Mouse (Mus musculus): ENCODE measurements around the gene Dyrk1a. TPM values are rescaled to one million over a fixed set of nuclear protein-coding genes. Genes with fewer than 3 reads are reported as not detected.

The Dyrk1a gene
- total and polyA plus RNA-seq, 3 experiments = 32.4 to 53.7 (median 40.4) TPM

DNA sequence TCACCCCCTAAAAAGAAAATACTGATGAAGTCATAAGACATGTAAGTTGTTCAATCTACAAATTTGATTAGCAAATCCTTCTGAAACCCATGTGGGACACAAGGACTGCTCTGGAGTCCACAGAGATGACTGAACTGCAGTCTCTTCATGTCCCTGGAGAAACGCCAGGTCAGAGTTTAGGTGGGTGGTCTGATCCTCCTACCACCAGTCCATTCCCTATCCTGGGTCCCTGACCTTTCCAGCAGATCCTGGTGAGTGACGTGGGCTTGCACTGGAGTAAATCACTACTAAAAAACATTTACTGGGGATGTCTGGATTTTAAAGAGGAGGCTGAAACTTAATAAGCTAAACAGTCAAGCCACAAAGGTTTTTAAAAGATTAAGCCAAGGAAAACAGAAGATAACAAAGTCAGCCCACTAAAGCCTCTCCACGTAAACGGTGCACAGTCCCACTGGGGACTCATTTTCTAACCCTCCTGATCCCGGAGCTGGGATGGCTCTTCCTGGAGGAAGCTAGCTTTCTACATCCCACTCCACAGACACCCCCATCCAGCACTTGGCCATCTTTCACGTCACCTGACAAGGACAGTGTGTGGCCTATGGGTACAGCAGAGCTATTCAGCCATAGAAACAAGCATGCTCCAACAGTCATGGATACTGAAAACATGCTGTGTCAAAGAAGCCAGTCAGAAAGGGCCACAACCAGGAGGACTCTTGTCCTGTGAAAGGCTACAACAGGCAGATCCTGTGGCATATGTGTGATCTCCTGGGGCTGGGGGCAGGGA lies 46.0 kb upstream of the Dyrk1a start:
- Histone ChIP-seq H3K27ac (ENCODE audit: insufficient read depth, low read depth) (no peak overlapping the region), H3K27me3 (replicated peaks) (no peaks in the 10 kb centered on the region), H3K4me1 (ENCODE audit: control insufficient read depth in 1 of 2, insufficient read depth in 2 of 2) (peaks cover 20 to 67% of the 10 kb centered on the region in 2 experiments), H3K4me3 (replicated peaks in 1 of 3; ENCODE audit: low read depth in 2 of 3, low read length in 2 of 3, poor library complexity in 1 of 3) (no peak overlapping the region), H3K9ac (ENCODE audit: insufficient read depth, low read depth) (no peak overlapping the region), H3K9me3 (replicated peaks; ENCODE audit: low read length) (no peaks in the 10 kb centered on the region), H3K79me2 (replicated peaks; ENCODE audit: control insufficient read depth, extremely low read depth, insufficient read depth, poor library complexity, severe bottlenecking) (peaks cover 7% of the 10 kb centered on the region), H3K36me3 (replicated peaks in 1 of 2; ENCODE audit: control insufficient read depth in 1 of 2, insufficient read depth in 1 of 2, low read length in 1 of 2) (peaks cover 2 to 34% of the 10 kb centered on the region in 2 experiments), H3K4me2 (ENCODE audit: insufficient read depth, low read depth, poor library complexity, severe bottlenecking) (no peak overlapping the region)
- in situ Hi-C loops (cut with MboI; ENCODE audit: low pct_ligation_motif_present, low pct_unique_long_range_greater_than_20kb, low sequenced_read_pairs) = no loop called here
- dilution Hi-C loops (cut with MboI; ENCODE audit: extremely low pct_ligation_motif_present, extremely low pct_unique_long_range_greater_than_20kb, low sequenced_read_pairs) = no loop called here
- DNase-seq (ENCODE audit: extremely low read depth) = peak; percentile 22
- TF ChIP-seq RAD21 (IDR thresholded peaks at IDR 0.05; ENCODE audit: low read depth, low read length) (no peak), JUND (conservative IDR thresholded peaks at IDR 0.05; ENCODE audit: low read depth, low read length) (no peak), CHD1 (IDR thresholded peaks at IDR 0.05; ENCODE audit: low read depth, low read length) (no peak), IRF4 (IDR thresholded peaks at IDR 0.05; ENCODE audit: low read depth, low read length) (no peak), NRF1 (IDR thresholded peaks at IDR 0.05; ENCODE audit: low read depth, low read length) (no peak), EP300 (IDR thresholded peaks at IDR 0.05; ENCODE audit: low read length) (no peak), TCF12 (IDR thresholded peaks at IDR 0.05; ENCODE audit: low read depth, low read length) (no peak), RCOR1 (conservative IDR thresholded peaks at IDR 0.05; ENCODE audit: low read depth, low read length) (no peak), KAT2A (IDR thresholded peaks at IDR 0.05; ENCODE audit: insufficient replicate concordance, low read length) (no peak), SMC3 (IDR thresholded peaks at IDR 0.05; ENCODE audit: low read depth, low read length) (no peak), USF2 (conservative IDR thresholded peaks at IDR 0.05; ENCODE audit: low read depth, low read length) (no peak), ZMIZ1 (IDR thresholded peaks at IDR 0.05; ENCODE audit: low read depth, low read length) (no peak), PAX5 (IDR thresholded peaks at IDR 0.05; ENCODE audit: low read length) (no peak), CHD2 (IDR thresholded peaks at IDR 0.05; ENCODE audit: low read length) (no peak), ZNF384 (IDR thresholded peaks at IDR 0.05; ENCODE audit: low read depth, low read length) (no peak), ZC3H11A (IDR thresholded peaks at IDR 0.05; ENCODE audit: low read depth, low read length) (no peak)

DNA sequence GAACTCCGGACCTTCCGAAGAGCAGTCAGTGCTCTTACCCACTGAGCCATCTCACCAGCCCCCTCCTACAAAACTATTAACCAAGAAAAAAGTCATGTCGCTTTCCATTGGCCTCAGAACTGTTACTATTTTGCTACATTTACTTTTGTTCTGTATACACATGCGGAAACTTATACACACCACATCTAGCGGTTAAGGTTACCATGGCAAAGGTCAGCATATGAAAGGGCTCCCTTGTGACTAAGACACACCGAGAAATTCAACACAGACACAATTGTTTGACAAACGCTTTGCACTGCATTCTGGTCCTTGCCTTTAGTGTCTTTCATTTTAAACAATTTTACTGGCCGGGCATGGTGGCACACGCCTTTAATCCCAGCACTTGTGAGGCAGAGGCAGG lies 45.1 kb upstream of the Dyrk1a start:
- Histone ChIP-seq H3K9ac (ENCODE audit: insufficient read depth, low read depth) (no peak overlapping the region), H3K4me2 (ENCODE audit: insufficient read depth, low read depth, poor library complexity, severe bottlenecking) (peak overlapping the region; percentile 85; the same call in 1 of the 2 replicates)

More for the DNA sequence above, 45.1 kb upstream of the Dyrk1a start:
- dilution Hi-C loops (cut with MboI; ENCODE audit: extremely low pct_ligation_motif_present, extremely low pct_unique_long_range_greater_than_20kb, low sequenced_read_pairs) (no loop called here), in situ Hi-C loops (cut with MboI; ENCODE audit: low pct_ligation_motif_present, low pct_unique_long_range_greater_than_20kb, low sequenced_read_pairs) (no loop called here)
- Histone ChIP-seq H3K4me3 (replicated peaks in 1 of 3; ENCODE audit: low read depth in 2 of 3, low read length in 2 of 3, poor library complexity in 1 of 3) (no peak overlapping the region), H3K4me1 (ENCODE audit: control insufficient read depth in 1 of 2, insufficient read depth in 2 of 2) (peaks cover 12 to 58% of the 10 kb centered on the region in 2 experiments), H3K27me3 (replicated peaks) (no peaks in the 10 kb centered on the region), H3K27ac (ENCODE audit: insufficient read depth, low read depth) (no peak overlapping the region), H3K36me3 (replicated peaks in 1 of 2; ENCODE audit: control insufficient read depth in 1 of 2, insufficient read depth in 1 of 2, low read length in 1 of 2) (peaks cover 2 to 30% of the 10 kb centered on the region in 2 experiments), H3K79me2 (replicated peaks; ENCODE audit: control insufficient read depth, extremely low read depth, insufficient read depth, poor library complexity, severe bottlenecking) (peaks cover 7% of the 10 kb centered on the region), H3K9me3 (replicated peaks; ENCODE audit: low read length) (no peaks in the 10 kb centered on the region)
- TF ChIP-seq UBTF (IDR thresholded peaks at IDR 0.05; ENCODE audit: low read depth, low read length) (no peak), KAT2A (IDR thresholded peaks at IDR 0.05; ENCODE audit: insufficient replicate concordance, low read length) (no peak), NRF1 (IDR thresholded peaks at IDR 0.05; ENCODE audit: low read depth, low read length) (no peak), NELFE (IDR thresholded peaks at IDR 0.05; ENCODE audit: low read depth, low read length) (no peak), TCF12 (IDR thresholded peaks at IDR 0.05; ENCODE audit: low read depth, low read length) (no peak), MXI1 (IDR thresholded peaks at IDR 0.05; ENCODE audit: low read depth, low read length) (no peak), MAZ (IDR thresholded peaks at IDR 0.05; ENCODE audit: low read depth, low read length) (no peak), JUND (conservative IDR thresholded peaks at IDR 0.05; ENCODE audit: low read depth, low read length) (no peak), POLR2AphosphoS2 (IDR thresholded peaks at IDR 0.05; ENCODE audit: low read depth, low read length) (no peak), RCOR1 (conservative IDR thresholded peaks at IDR 0.05; ENCODE audit: low read depth, low read length) (no peak), MAFK (IDR thresholded peaks at IDR 0.05; ENCODE audit: insufficient replicate concordance, low read length) (no peak), GABPA (IDR thresholded peaks at IDR 0.05; ENCODE audit: insufficient replicate concordance, low read depth, low read length) (no peak), ZMIZ1 (IDR thresholded peaks at IDR 0.05; ENCODE audit: low read depth, low read length) (no peak), CTCF (conservative IDR thresholded peaks at IDR 0.05 in 1 of 2, IDR thresholded peaks at IDR 0.05 in 1 of 2; ENCODE audit: low read depth in 2 of 2, low read length in 2 of 2) (no peak), ZKSCAN1 (IDR thresholded peaks at IDR 0.05; ENCODE audit: borderline replicate concordance, low read depth, low read length) (no peak), E2F4 (IDR thresholded peaks at IDR 0.05; ENCODE audit: insufficient replicate concordance, low read depth, low read length) (no peak), MEF2A (IDR thresholded peaks at IDR 0.05; ENCODE audit: borderline replicate concordance, low read depth, low read length) (no peak)
- DNase-seq (ENCODE audit: extremely low read depth) = peak; percentile 24
